Mouse (Mus musculus) heart, adult 2 months (tissue): ENCODE results near the gene Mctp1. TPM values are rescaled to one million over a fixed set of nuclear protein-coding genes. Genes with fewer than 3 reads are reported as not detected.

Experiments
- DNase-seq, 2 experiments: peaks; one replicate each; pipeline ENCODE4 v3.0.0; 2021
- H3K27ac ChIP-seq: fragments of 200-600 bp; 2 replicates; pipeline ENCODE4 v1.8.1; 2022
- H3K27me3 ChIP-seq: fragments of 200-500 bp; 2 replicates; pipeline ENCODE4 v1.6.1; 2012; ENCODE audit warnings: mild to moderate bottlenecking, low read length, inconsistent platforms, mixed read lengths; ENCODE audit not compliant: control insufficient read depth, insufficient read depth
- H3K36me3 ChIP-seq: fragments of 200-500 bp; 2 replicates; pipeline ENCODE4 v1.6.1; 2012; ENCODE audit warnings: low read length, inconsistent platforms; ENCODE audit not compliant: control insufficient read depth, insufficient read depth
- H3K4me1 ChIP-seq: fragments of 200-500 bp; 2 replicates; pipeline ENCODE4 v1.6.1; 2011; ENCODE audit warnings: low read length; ENCODE audit not compliant: control insufficient read depth, insufficient read depth
- H3K4me3 ChIP-seq: fragments of 200-600 bp; 2 replicates; pipeline ENCODE4 v1.8.1; 2022
- H3K79me2 ChIP-seq: fragments of 200-500 bp; replicated peaks from 2 replicates; pipeline ENCODE4 v1.6.1; 2012; ENCODE audit warnings: mild to moderate bottlenecking, inconsistent platforms, low read length, moderate library complexity, mixed read lengths; ENCODE audit not compliant: control insufficient read depth, insufficient read depth
- H3K9ac ChIP-seq: fragments of 200-500 bp; 2 replicates; pipeline ENCODE4 v1.6.1; 2012; ENCODE audit warnings: low read depth, mild to moderate bottlenecking, control low read depth, inconsistent platforms, low read length, mixed read lengths
- CTCF ChIP-seq: fragments of 200-600 bp; IDR thresholded peaks from 2 replicates; pipeline ENCODE4 v1.8.1; 2022; ENCODE audit warnings: antibody characterized with exemption, mild to moderate bottlenecking, moderate library complexity
- EP300 ChIP-seq: fragments of 200-500 bp; IDR thresholded peaks from 2 replicates; pipeline ENCODE4 v1.6.1; 2011; ENCODE audit warnings: low read depth, low read length, control low read depth; ENCODE audit not compliant: insufficient read depth
- POLR2A ChIP-seq: fragments of 200-500 bp; IDR thresholded peaks from 2 replicates; pipeline ENCODE4 v1.6.1; 2011; ENCODE audit warnings: mild to moderate bottlenecking, low read depth, low read length, control low read depth; ENCODE audit not compliant: insufficient read depth
- WGBS: fragments of 180-500 bp; shearing (Covaris S2); methylation state at CpG from one replicate; pipeline ENCODE4 v1.1.7; 2018; 5-methylcytosine and 5-hydroxymethylcytosine counted together
- intact Hi-C: fragments of 180-260 bp; cut with DNase I; formaldehyde crosslinking; loops from one replicate; pipeline ENCODE4 v1.15.1; 2025
- polyA plus RNA-seq: library from polyadenylated mRNA; depleted of rRNA; stranded (reverse); fragments of >200 nt; gene quantifications from 2 replicates; pipeline ENCODE4 v1.2.3, GENCODE M21; 2012
- total RNA-seq, 2 experiments: library from RNA; stranded (reverse); gene quantifications; 2 replicates each; pipeline ENCODE4 v1.2.3; 2021

The Mctp1 gene
- total and polyA plus RNA-seq, 3 experiments: 0.43 to 4.3 (median 2.5) TPM

DNA sequence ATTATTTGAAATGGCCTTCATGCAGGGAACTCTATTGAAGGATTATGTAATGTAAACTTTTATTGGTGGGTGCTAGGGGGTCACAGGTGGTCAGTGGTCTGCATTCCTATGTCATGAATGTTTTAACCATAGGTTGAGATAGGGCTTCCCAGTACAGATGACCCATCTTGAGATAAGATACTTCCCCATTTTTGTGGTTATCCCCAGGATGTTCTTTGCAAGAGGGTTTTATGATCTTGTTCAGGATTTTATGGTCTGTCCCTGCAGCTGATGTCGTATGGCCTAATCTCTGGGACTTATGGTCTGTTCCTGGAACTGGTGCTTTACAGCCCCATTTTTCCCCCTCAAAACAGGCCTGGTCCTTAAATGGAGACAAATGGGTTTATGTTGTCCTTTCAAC, 207.4 kb downstream of the Mctp1 start:
- intact Hi-C loops: no loop called here
- H3K27me3 ChIP-seq: 0 out of 2 replicates have a peak, but pooled peaks cover 2% of the 10 kb centered on the region
- no peak overlapping the region for H3K27ac ChIP-seq
- no peak for TF ChIP-seq CTCF
- no peak for TF ChIP-seq POLR2A
- TF ChIP-seq EP300: no peak
- no peaks in the 10 kb centered on the region; the same call in 1 of the 2 replicates for H3K4me1 ChIP-seq
- DNase-seq: no peak
- no peak overlapping the region for H3K4me3 ChIP-seq
- WGBS: 63% methylated on average over 1 of the region's 1 CpGs
- peaks cover 2% of the 10 kb centered on the region; the same call in 1 of the 2 replicates for H3K79me2 ChIP-seq
- H3K9ac ChIP-seq: no peak overlapping the region
- no peaks in the 10 kb centered on the region for H3K36me3 ChIP-seq

DNA sequence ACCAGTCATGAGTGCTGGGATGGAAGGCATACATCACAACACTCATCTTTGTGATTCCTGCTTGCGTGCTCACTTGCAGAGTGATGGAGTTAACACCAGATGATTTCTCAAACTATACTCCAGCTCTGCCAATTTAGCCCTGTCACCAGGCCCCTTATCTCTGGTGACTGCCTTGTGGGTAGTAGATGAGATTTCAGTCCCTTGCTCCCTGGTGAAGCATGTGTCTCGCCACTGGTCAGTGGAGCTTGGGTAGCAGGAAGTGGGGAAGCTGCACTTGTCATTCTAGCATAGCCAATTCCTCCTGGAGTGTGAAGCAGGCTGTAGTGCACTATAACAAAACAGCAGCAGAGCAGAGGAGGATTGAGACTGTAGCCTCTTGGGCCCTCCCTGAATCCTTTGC, 208.6 kb downstream of the Mctp1 start:
- TF ChIP-seq CTCF (no peak), EP300 (no peak), POLR2A (no peak)
- Histone ChIP-seq H3K27ac (no peak overlapping the region), H3K4me1 (no peaks in the 10 kb centered on the region; the same call in 1 of the 2 replicates), H3K4me3 (no peak overlapping the region), H3K27me3 (0 out of 2 replicates have a peak, but pooled peaks cover 2% of the 10 kb centered on the region), H3K36me3 (no peaks in the 10 kb centered on the region), H3K9ac (no peak overlapping the region), H3K79me2 (peaks cover 2% of the 10 kb centered on the region; the same call in 1 of the 2 replicates)
- WGBS: 71% methylated on average over 2 of the region's 2 CpGs
- intact Hi-C loops: no loop called here
- no peak for DNase-seq

DNA sequence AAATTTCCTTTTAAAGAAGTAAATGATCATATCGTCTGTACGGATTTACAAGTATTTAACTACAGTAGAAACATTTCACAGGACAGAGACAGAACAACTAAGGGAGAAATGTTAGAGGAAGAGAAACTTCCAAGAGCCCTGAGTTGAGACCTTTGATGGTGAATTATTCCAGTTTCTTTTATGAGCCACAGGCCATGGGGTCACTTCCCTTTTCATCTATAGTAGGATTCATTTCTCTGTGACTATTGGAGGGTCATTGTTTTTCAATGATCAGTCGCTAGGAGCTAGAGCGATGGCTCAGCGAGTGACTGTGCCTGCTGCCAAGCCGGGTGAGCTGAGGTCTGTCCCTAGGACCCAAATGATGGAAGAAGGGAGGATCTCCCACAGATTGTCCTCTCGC, 212.7 kb downstream of the Mctp1 start:
- Histone ChIP-seq H3K27me3 (no peaks in the 10 kb centered on the region), H3K79me2 (no peaks in the 10 kb centered on the region), H3K27ac (no peak overlapping the region), H3K4me3 (no peak overlapping the region), H3K36me3 (no peaks in the 10 kb centered on the region), H3K9ac (no peak overlapping the region), H3K4me1 (no peaks in the 10 kb centered on the region; the same call in 1 of the 2 replicates)
- no peak for TF ChIP-seq POLR2A
- TF ChIP-seq CTCF: no peak
- TF ChIP-seq EP300: no peak
- intact Hi-C loops: no loop called here
- DNase-seq: no peak
- 84% methylated on average over 7 of the region's 7 CpGs for WGBS

DNA sequence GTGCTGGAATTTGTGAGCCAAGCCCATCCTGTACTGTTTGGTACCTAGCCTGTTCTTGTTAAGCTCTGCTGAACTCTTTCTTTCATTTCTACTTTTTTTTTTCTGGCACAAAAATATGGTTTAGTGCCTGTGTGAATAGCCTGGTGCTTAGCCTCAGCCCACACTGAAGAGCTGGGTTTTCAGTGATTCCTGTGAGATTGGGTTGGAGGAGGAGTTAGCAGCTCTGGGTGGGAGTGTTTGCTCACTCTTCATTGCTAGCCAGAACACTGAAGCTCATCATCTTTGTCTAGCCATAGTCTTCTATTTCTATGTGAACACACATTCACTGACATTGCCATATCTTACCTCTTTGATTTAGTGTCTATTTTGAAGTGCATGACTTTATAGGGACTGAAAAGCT, 225.1 kb downstream of the Mctp1 start:
- TF ChIP-seq EP300 (no peak), POLR2A (no peak), CTCF (no peak)
- intact Hi-C loops: no loop called here
- no peaks in the 10 kb centered on the region for H3K79me2 ChIP-seq
- no peaks in the 10 kb centered on the region for H3K27me3 ChIP-seq
- H3K36me3 ChIP-seq: no peaks in the 10 kb centered on the region
- H3K4me1 ChIP-seq: no peaks in the 10 kb centered on the region; the same call in 1 of the 2 replicates
- no peak overlapping the region for H3K27ac ChIP-seq
- H3K4me3 ChIP-seq: no peak overlapping the region
- no peak for DNase-seq
- no peak overlapping the region for H3K9ac ChIP-seq

DNA sequence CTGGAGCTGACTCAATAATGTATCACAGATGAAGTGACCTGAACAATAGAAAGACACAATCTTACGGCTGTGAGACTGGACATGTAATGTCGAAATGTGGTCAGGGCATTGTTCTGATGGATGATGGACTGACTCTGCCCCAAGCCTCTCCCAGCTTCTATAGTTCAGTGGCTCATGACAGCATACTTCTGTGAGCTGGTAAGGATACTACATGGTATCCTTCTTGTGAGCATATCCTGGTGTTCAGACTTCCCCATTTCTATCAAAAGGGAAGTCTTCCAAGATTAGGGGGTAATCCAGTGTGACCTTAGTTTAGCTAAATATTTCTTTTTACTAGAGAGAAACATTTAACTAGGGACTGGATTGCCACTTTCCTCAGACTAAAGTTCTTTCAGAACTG, 227.2 kb downstream of the Mctp1 start:
- H3K79me2 ChIP-seq: no peaks in the 10 kb centered on the region
- intact Hi-C loops: no loop called here
- 74% methylated on average over 2 of the region's 2 CpGs for WGBS
- TF ChIP-seq CTCF: no peak
- no peak for TF ChIP-seq POLR2A
- no peak for TF ChIP-seq EP300
- DNase-seq: no peak
- H3K27ac ChIP-seq: no peak overlapping the region
- no peak overlapping the region for H3K4me3 ChIP-seq
- H3K4me1 ChIP-seq: no peaks in the 10 kb centered on the region; the same call in 1 of the 2 replicates
- H3K9ac ChIP-seq: no peak overlapping the region
- no peaks in the 10 kb centered on the region for H3K27me3 ChIP-seq
- no peaks in the 10 kb centered on the region for H3K36me3 ChIP-seq

DNA sequence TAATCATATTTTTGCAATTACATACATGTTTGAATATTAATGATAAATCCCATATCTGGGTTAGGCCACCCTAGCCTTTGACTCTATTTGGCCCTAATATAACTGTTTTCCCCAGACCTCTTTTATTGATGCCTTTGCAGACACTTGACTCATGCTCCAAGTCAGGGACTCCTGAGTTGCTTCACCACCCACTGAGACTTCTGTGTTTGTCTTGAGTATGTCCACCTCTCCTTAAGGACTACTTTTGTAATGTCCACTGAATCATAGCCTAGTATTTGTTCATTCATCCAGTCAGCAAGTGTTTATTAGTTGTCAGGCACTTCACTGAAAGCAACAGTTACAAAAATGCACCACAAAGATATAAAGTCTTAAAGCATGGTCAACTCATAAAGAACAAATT, 235.8 kb downstream of the Mctp1 start:
- H3K79me2 ChIP-seq: no peaks in the 10 kb centered on the region
- no peak for DNase-seq
- no peak overlapping the region for H3K27ac ChIP-seq
- TF ChIP-seq EP300: no peak
- no peak for TF ChIP-seq POLR2A
- no peak for TF ChIP-seq CTCF
- H3K27me3 ChIP-seq: no peaks in the 10 kb centered on the region
- intact Hi-C loops: no loop called here
- H3K4me3 ChIP-seq: no peak overlapping the region
- no peaks in the 10 kb centered on the region for H3K36me3 ChIP-seq
- H3K9ac ChIP-seq: no peak overlapping the region
- no peaks in the 10 kb centered on the region for H3K4me1 ChIP-seq
